Mouse (Mus musculus): ENCODE measurements around the gene Spin1. TPM values are rescaled to one million over a fixed set of nuclear protein-coding genes. Genes with fewer than 3 reads are reported as not detected.

Spin1 gene
- total RNA-seq, 2 experiments from 2014 or later, result 163 to 175 TPM

DNA sequence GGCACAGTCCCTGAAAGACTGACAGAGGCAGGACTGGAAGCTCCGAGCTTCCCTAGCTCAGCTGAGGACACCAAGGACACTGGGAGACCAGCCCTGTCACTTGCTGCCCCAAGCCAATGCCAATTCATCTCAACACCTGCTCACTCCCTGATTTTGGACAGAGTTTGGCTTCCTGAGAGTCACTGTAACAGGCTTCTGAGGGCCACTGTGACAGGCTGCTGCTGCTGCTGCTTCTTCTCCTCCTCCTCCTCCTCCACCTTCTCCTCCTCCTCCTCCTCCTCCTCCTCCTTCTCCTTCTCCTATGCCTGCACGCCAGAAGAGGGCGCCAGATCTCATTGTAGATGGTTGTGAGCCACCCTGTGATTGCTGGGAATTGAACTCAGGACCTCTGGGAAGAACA lies 89.7 kb downstream of the Spin1 start:
- intact Hi-C loops (cut with DNase I), result loop anchor here (5.0 to 10.0 kb wide), 2 partner anchors 238 to 424 kb away; no protein-coding TSS in a partner anchor
- no peak for TF ChIP-seq CTCF (IDR thresholded peaks at IDR 0.05)
- H3K4me3 ChIP-seq, result no peak overlapping the region
- no peak for DNase-seq (ENCODE audit: extremely low spot score in 1 of 2, low spot score in 2 of 2)
- H3K27ac ChIP-seq, result no peak overlapping the region

DNA sequence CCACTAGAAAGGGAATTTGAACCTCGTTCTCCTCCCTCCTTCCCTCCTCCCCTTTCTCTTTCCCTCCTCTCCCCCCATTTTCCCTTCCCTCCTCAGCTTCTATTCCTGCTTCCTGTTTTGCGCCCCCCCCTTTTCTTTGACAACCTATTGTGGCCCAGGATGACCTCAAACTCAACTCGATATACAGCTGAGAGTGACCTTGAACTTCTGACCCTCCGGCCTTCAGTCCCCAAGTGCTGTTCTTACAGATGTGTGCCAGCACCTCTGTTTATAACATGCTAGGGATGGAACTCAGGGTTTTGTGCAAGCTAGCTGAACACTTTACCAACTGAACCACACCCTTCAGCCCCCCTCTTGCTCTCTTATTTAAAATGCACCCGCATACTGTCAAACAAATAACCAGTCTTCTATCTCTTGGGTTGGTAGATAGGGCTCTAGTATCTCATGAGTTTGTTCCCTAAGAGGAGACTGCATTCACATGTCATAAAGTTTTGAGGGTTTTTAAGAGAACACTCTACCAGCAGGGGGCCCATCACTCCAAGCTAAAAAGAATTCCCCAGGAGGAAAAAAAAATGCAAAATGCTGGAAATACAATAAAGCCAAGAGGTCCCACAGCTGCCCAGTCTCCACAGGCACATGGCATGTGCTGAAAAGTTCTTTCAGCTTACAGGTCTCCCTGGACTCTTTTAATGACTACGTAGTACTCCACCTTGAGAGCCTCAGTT lies 90.9 kb downstream of the Spin1 start:
- peak; percentile 59 for TF ChIP-seq CTCF (IDR thresholded peaks at IDR 0.05)
- peak; percentile 32 to 53 for DNase-seq (ENCODE audit: extremely low spot score in 1 of 2, low spot score in 2 of 2)
- no peak overlapping the region for H3K4me3 ChIP-seq
- intact Hi-C loops (cut with DNase I), result loop anchor here (2.0 to 10.0 kb wide), 3 partner anchors 227 to 423 kb away; no protein-coding TSS in a partner anchor
- no peak overlapping the region for H3K27ac ChIP-seq

- TF ChIP-seq CTCF (IDR thresholded peaks at IDR 0.05), result no peak
Measured at GRCm38 (mm10) chr13:51193893-51194292, 93.2 kb downstream of the Spin1 start.

DNA sequence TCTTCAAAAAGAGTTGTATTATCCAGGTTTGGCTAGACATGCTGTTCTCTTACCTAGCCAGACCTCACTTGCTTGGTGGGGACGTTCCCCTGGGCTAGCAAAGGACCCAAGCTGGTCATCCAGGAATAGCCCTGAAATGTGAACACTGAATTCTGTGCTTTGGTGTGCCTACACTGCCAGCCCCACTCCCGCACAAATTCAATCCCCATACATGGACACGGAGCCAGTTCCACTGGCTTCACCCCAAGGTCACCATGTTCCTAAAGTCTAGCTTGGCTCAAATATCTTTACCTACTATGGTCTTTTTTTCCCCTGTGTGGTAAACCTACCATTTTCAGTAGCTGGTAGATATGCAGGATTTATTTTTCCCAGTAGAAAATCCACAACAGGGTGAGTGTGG lies 97.0 kb downstream of the Spin1 start:
- TF ChIP-seq CTCF (IDR thresholded peaks at IDR 0.05), result no peak
- intact Hi-C loops (cut with DNase I), result loop anchor here (10.0 kb wide), 1 partner anchor 417 kb away; no protein-coding TSS in a partner anchor

More at GRCm38 (mm10) chr13:51193893-51194292, 93.2 kb downstream of the Spin1 start:
- intact Hi-C loops (cut with DNase I), result loop anchor here (2.0 to 10.0 kb wide), 3 partner anchors 225 to 421 kb away; no protein-coding TSS in a partner anchor
- DNase-seq (ENCODE audit: extremely low spot score in 1 of 2, low spot score in 2 of 2), result no peak
- Histone ChIP-seq H3K4me3 (no peak overlapping the region), H3K27ac (no peak overlapping the region)

DNA sequence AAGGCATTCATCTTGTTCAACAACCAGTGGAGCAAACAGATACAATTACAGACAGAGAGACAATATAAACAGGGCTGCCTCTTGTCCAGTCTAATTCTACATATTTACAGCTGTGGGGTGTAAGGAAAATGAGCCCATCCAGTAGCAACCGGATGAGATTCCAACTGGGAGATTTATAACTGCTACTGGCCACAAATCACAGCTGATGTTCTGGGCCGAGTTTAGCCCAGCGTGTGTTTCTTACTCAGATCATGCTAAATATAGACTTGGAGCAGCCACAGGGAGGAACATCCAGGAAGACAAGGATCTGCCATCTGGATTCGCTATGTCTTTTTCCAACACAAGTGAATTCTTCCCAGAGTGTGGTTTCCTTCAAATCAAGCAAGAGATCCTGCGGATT lies 97.5 kb downstream of the Spin1 start:
- intact Hi-C loops (cut with DNase I), result loop anchor here (10.0 kb wide), 1 partner anchor 417 kb away; no protein-coding TSS in a partner anchor
- no peak for TF ChIP-seq CTCF (IDR thresholded peaks at IDR 0.05)
- Histone ChIP-seq H3K4me3 (no peak overlapping the region), H3K27ac (peak overlapping the region; percentile 62; the same call in 1 of the 2 replicates)
- peak; percentile 16 to 34 for DNase-seq (ENCODE audit: extremely low spot score in 1 of 2, low spot score in 2 of 2)

More for the DNA sequence above, 97.0 kb downstream of the Spin1 start:
- H3K4me3 ChIP-seq, result no peak overlapping the region
- no peak for DNase-seq (ENCODE audit: extremely low spot score in 1 of 2, low spot score in 2 of 2)
- H3K27ac ChIP-seq, result peak overlapping the region; percentile 62; the same call in 1 of the 2 replicates

Other genes with a start within 250 kb of the Spin1 start
- gene Nxnl2, start 70.1 kb downstream of the Spin1 start, total RNA-seq (2021), result under 1 TPM in 1 of 2 experiments, not detected in 1; 0.44 TPM